Mouse (Mus musculus) olfactory bulb, adult 2 months (tissue): ENCODE measurements around the gene Urm1.

Experiments
- CTCF ChIP-seq: fragments of 200-500 bp; IDR thresholded peaks from 2 replicates; pipeline ENCODE4 v1.5.1; 2012; ENCODE audit warnings: low read depth, mild to moderate bottlenecking, low read length, moderate library complexity; ENCODE audit not compliant: insufficient read depth
- POLR2A ChIP-seq: fragments of 200-500 bp; IDR thresholded peaks from 2 replicates; pipeline ENCODE4 v1.6.1; 2012; ENCODE audit warnings: mild to moderate bottlenecking, low read depth, low read length, moderate library complexity; ENCODE audit not compliant: insufficient read depth

DNA sequence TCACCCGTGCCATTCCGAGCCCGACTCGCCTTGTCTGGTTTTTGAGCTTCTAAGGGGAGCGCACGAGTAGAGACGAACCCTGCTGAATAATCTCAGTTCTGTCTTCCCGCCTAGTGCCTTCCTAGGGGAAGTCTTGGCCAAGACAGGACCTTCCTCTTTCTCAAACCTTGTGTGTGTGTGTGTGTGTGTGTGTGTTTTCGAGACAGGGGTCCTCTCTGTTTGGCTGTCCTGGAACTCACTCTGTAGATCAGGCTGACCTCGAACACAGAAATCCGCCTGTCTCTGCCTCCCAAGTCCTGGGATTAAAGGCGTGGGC lies 7.8 kb downstream of the Urm1 start:
- no peak for TF ChIP-seq CTCF
- no peak for TF ChIP-seq POLR2A
